Mouse (Mus musculus) lung, embryonic 14.5 days (tissue): Measurements from ENCODE around the gene Nop9. TPM values are rescaled to one million over a fixed set of nuclear protein-coding genes. Genes with fewer than 3 reads are reported as not detected.

Source experiments
- ATAC-seq: fragments of 200-750 bp; cut with Nextera tagmentation; 2 replicates; pipeline ENCODE4 v1.8.0; 2017; ENCODE audit warnings: mild to moderate bottlenecking, moderate TSS enrichment, moderate library complexity; ENCODE audit not compliant: insufficient read depth
- DNase-seq: peaks from one replicate; pipeline ENCODE4 v3.0.0-alpha.2; 2015
- H3K27ac ChIP-seq: fragments of 300-500 bp; sonication (generic); 2 replicates; pipeline ENCODE4 v1.5.1; 2014; ENCODE audit warnings: low read depth, mild to moderate bottlenecking, moderate library complexity
- H3K27me3 ChIP-seq: fragments of 300-500 bp; sonication (generic); 2 replicates; pipeline ENCODE4 v1.6.1; 2014; ENCODE audit warnings: low read length, control low read depth; ENCODE audit not compliant: insufficient read depth
- H3K36me3 ChIP-seq: fragments of 300-500 bp; sonication (generic); 2 replicates; pipeline ENCODE4 v1.6.1; 2014; ENCODE audit warnings: control low read depth; ENCODE audit not compliant: insufficient read depth
- H3K4me1 ChIP-seq: fragments of 300-500 bp; sonication (generic); 2 replicates; pipeline ENCODE4 v1.6.1; 2014; ENCODE audit warnings: antibody characterized with exemption, control low read depth; ENCODE audit not compliant: insufficient read depth
- H3K4me2 ChIP-seq: fragments of 300-500 bp; sonication (generic); 2 replicates; pipeline ENCODE4 v1.6.1; 2014; ENCODE audit warnings: mild to moderate bottlenecking
- H3K4me3 ChIP-seq: fragments of 300-500 bp; sonication (generic); 2 replicates; pipeline ENCODE4 v1.5.1; 2014; ENCODE audit warnings: low read depth, low read length
- H3K9ac ChIP-seq: fragments of 300-500 bp; sonication (generic); 2 replicates; pipeline ENCODE4 v1.6.1; 2014
- H3K9me3 ChIP-seq: fragments of 300-500 bp; sonication (generic); 2 replicates; pipeline ENCODE4 v1.6.1; 2016; ENCODE audit warnings: low read depth, low read length, control low read depth
- CTCF ChIP-seq: IDR thresholded peaks from 2 replicates; pipeline ENCODE4 v1.5.1; 2016; ENCODE audit warnings: antibody characterized with exemption, low read depth
- WGBS: fragments of 180-500 bp; shearing (Covaris S2); extraction: QIAGEN DNeasy Blood & Tissue Kit; methylation state at CpG from one replicate; pipeline ENCODE4 v1.1.7; 2014; 5-methylcytosine and 5-hydroxymethylcytosine counted together
- polyA plus RNA-seq: library from polyadenylated mRNA; unstranded; fragments of >200 nt; fragmentation: Nextera tagmentation; extraction: Ambion mirVana; gene quantifications from 2 replicates; pipeline ENCODE4 v1.2.1, GENCODE M21; 2014

Nop9 gene
- polyA plus RNA-seq, 1 experiment from 2014 or later, result 50.6 TPM

DNA sequence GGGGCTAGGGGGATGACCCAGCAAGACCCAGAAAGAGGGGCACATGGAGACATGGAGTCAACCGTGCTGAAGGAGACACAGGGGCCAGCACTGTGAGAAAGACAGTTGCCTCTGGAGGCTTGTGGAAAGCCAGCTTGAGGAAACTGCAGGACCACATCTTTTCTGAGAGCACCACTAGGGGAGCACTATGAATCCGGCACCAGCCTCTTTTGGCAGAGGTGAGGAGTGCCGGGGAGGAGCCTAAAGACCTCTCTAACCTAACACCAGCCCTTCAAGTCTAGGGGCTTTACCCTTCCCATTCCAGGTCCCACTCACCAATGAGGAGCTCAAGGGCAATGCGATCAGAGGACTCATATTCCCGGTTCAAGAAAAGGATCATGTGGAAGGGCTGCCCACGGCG is 33.7 kb upstream of the Nop9 start:
- ATAC-seq (no peak), DNase-seq (no peak)
- WGBS, result 78% methylated on average over 7 of the region's 7 CpGs
- Histone ChIP-seq H3K36me3 (peaks cover 9% of the 10 kb centered on the region; the same call in 1 of the 2 replicates), H3K27me3 (peaks cover 3% of the 10 kb centered on the region; the same call in 1 of the 2 replicates), H3K9me3 (no peaks in the 10 kb centered on the region), H3K4me3 (no peak overlapping the region), H3K27ac (no peak overlapping the region), H3K4me2 (no peak overlapping the region), H3K9ac (no peak overlapping the region), H3K4me1 (no peaks in the 10 kb centered on the region)
- TF ChIP-seq CTCF, result no peak

DNA sequence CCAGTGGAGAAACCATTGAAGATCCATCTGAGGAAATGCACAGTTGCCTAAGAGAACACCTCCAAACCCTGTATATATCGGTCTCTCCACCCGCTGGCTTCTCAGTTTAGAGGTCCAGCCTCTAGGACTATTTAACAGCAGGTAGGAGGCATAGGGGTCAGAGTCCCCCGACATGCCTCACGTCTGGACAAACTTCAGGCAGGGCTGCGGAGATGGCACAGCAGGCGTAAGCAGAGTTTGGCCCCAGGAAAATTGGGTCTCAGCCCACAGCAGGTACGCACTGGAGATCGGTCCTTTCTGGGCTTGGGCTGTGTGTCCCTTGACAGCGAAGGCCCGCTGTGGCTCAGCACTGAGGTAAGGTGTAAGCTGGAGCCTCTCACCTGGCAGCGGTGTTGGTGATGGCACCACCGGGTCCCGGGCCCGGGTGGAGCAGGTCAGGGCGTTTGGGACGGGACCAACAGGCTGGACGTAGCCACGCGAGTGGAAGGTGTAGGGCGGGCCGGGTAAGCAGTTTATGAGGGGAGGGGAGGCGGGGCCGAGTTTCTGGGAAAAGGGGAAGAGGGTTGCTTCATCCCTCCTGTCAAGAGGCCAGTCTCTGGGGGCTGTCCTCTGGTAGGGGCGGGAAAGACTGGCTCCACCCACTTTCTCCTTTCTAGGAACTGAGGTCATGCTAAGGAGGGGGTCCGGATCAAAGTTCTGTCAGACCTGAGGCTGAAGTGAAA is 32.3 kb upstream of the Nop9 start:
- Histone ChIP-seq H3K27ac (no peak overlapping the region; the same call in 1 of the 2 replicates), H3K9ac (peak overlapping the region; percentile 46), H3K9me3 (no peaks in the 10 kb centered on the region), H3K27me3 (peaks cover 3% of the 10 kb centered on the region; the same call in 1 of the 2 replicates), H3K4me3 (0 out of 2 replicates have a peak overlapping the region, but pooled peaks have one; percentile 18), H3K4me1 (no peaks in the 10 kb centered on the region), H3K36me3 (peaks cover 20% of the 10 kb centered on the region), H3K4me2 (peak overlapping the region; percentile 59)
- WGBS, result 10% methylated on average over 25 of the region's 25 CpGs
- no peak for TF ChIP-seq CTCF
- DNase-seq (peak; percentile 62), ATAC-seq (peak; percentile 20; the same call in 1 of the 2 replicates)

DNA sequence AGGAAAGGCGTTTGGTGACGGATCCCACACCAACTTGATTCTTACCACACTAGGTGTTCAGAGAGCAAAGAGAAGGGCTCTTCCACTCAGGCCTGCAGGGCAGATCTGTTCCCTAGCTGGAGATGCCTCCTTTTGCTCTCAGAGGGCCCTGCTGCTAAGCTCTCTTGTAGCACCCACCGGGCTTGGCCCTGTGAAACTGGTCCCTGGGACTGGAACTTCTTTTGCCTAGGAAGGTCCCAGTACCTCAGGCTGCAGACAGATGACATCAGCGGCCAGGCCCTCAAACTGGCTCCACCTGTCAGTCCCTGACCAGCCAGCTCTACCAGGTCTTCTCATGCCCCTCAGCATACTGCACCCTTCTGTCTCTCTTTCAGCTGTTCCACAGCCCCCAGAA is 31.8 kb upstream of the Nop9 start, which contains the start of gene Tgm1:
TSS of gene Tgm1 (minus strand) at position 198 of the 394 bp plus-strand sequence.
- peak within 1 kb of the TSS; percentile 38; the same call in 1 of the 2 replicates for H3K27ac ChIP-seq
- no peaks in the 10 kb centered on the region for H3K4me1 ChIP-seq
- peaks cover 25% of the 10 kb centered on the region for H3K36me3 ChIP-seq
- H3K9ac ChIP-seq, result peak within 1 kb of the TSS; percentile 46
- 0 out of 2 replicates have a peak within 1 kb of the TSS, but pooled peaks have one; percentile 18 for H3K4me3 ChIP-seq
- DNase-seq (no peak), ATAC-seq (peak; percentile 48; the same call in 1 of the 2 replicates)
- no peaks in the 10 kb centered on the region for H3K9me3 ChIP-seq
- no peak for TF ChIP-seq CTCF
- 12% methylated on average over 4 of the region's 4 CpGs for WGBS
- peak within 1 kb of the TSS; percentile 59 for H3K4me2 ChIP-seq
- H3K27me3 ChIP-seq, result peaks cover 3% of the 10 kb centered on the region; the same call in 1 of the 2 replicates

DNA sequence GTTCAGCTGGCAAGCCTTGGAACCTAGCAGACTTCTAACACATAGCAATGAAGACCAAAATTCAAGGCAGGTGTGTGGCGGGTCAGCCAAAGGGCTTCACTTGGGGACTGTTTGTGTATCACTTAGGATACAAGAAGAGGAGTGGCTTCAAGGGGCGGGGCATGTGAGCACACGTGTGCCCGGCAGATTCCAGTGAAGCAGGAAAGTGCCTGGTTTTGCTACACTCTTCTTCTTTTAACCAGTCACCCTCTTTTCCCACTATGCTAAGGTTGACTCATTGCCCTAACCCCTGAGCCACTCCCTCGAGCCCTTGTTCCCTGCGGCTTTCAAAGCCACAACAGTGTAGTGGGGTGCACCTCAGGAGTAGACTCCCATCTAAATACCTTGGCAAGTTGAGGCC is 30.6 kb upstream of the Nop9 start:
- peaks cover 33% of the 10 kb centered on the region for H3K36me3 ChIP-seq
- 32% methylated on average over 6 of the region's 6 CpGs for WGBS
- H3K27ac ChIP-seq, result no peak overlapping the region
- DNase-seq (peak; percentile 29), ATAC-seq (0 out of 2 replicates have a peak, but pooled peaks have one; percentile 30)
- peaks cover 3% of the 10 kb centered on the region; the same call in 1 of the 2 replicates for H3K27me3 ChIP-seq
- no peak for TF ChIP-seq CTCF
- H3K9me3 ChIP-seq, result no peaks in the 10 kb centered on the region
- H3K4me3 ChIP-seq, result no peak overlapping the region
- H3K4me1 ChIP-seq, result no peaks in the 10 kb centered on the region
- H3K4me2 ChIP-seq, result no peak overlapping the region
- H3K9ac ChIP-seq, result no peak overlapping the region

DNA sequence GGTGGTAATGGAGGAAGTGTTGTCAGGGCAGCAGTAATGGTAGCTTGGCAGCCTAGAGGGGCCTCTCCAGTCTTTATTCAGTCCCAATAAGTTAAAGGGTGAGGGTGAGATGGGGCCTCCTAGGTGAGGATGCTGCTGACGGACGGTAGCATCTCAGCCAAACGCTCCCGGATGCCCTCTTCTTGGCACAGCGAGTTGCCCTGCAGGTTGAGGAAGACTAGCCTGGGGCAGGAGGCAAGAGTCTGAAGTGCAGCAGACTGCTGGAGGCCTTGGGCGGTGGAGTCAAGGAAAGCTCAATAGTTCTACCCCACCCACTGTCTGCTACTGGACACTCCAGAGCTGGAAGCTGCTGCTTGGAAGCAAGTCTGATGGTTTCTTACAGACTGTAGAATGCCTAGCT is 29.2 kb upstream of the Nop9 start:
- no peaks in the 10 kb centered on the region for H3K9me3 ChIP-seq
- H3K4me2 ChIP-seq, result no peak overlapping the region
- no peaks in the 10 kb centered on the region for H3K4me1 ChIP-seq
- H3K36me3 ChIP-seq, result peaks cover 33% of the 10 kb centered on the region
- no peak for ATAC-seq
- TF ChIP-seq CTCF, result no peak
- DNase-seq, result no peak
- no peak overlapping the region for H3K9ac ChIP-seq
- H3K4me3 ChIP-seq, result no peak overlapping the region
- H3K27me3 ChIP-seq, result peaks cover 3% of the 10 kb centered on the region; the same call in 1 of the 2 replicates
- 91% methylated on average over 6 of the region's 6 CpGs for WGBS
- no peak overlapping the region for H3K27ac ChIP-seq

DNA sequence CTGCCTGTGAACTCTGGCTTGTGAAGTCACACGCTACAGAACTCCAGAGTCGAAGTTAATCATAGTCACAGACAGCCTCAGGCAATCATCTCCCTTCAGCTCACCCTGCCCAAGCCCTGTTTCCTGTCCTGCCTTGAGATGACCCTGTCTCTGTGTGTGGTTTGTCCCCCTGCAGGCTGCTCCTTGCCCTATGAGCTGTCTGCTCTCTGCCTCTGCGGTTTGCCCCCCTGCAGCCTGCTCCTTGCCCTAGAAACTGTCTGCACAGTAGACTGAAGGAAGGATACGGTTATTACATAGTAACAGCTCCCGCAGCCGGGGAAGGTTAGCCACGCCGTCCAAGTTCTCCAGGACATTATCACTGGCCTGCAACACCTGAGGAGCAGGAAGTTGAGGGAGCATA is 28.6 kb upstream of the Nop9 start:
- H3K36me3 ChIP-seq, result peaks cover 33% of the 10 kb centered on the region
- peaks cover 3% of the 10 kb centered on the region; the same call in 1 of the 2 replicates for H3K27me3 ChIP-seq
- H3K4me2 ChIP-seq, result no peak overlapping the region
- DNase-seq (no peak), ATAC-seq (no peak)
- no peaks in the 10 kb centered on the region for H3K4me1 ChIP-seq
- TF ChIP-seq CTCF, result no peak
- H3K9me3 ChIP-seq, result no peaks in the 10 kb centered on the region
- no peak overlapping the region for H3K4me3 ChIP-seq
- H3K9ac ChIP-seq, result no peak overlapping the region
- H3K27ac ChIP-seq, result no peak overlapping the region
- WGBS, result 81% methylated on average over 8 of the region's 8 CpGs

DNA sequence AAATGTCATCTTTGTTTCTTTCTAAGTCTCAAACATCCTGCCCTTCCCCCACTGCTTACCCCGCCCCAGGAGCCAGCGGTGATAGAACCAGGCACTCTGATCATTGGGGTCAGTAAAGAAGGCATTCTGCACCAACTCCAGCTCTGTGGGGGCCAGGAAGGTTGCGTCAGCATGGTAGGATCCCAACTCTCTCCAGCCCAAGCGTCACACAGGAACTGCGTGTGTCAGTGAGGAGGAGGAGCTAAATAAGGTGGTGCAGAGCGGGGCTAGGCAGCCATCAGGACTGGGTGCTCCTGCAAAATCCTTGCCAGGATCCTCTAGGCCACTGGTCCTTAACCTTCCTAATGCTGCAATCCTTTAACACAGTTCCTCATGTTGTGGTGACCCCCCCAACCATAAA is 25.8 kb upstream of the Nop9 start:
- no peaks in the 10 kb centered on the region for H3K27me3 ChIP-seq
- 88% methylated on average over 6 of the region's 6 CpGs for WGBS
- H3K4me3 ChIP-seq, result no peak overlapping the region
- no peak overlapping the region for H3K27ac ChIP-seq
- H3K9me3 ChIP-seq, result no peaks in the 10 kb centered on the region
- H3K9ac ChIP-seq, result no peak overlapping the region
- no peak overlapping the region for H3K4me2 ChIP-seq
- H3K36me3 ChIP-seq, result peaks cover 33% of the 10 kb centered on the region
- ATAC-seq (no peak), DNase-seq (no peak)
- no peak for TF ChIP-seq CTCF
- no peaks in the 10 kb centered on the region for H3K4me1 ChIP-seq
